Mouse (Mus musculus): Measurements from ENCODE around the gene Ncan.

Ncan gene

GRCm38 (mm10) chr8:70120667-70121066 lies at the start of gene Ncan:
Ncan (minus strand) TSS chr8:70120873.
- peak; percentile 91 for DNase-seq

GRCm38 (mm10) chr8:70170116-70170515 lies 49.4 kb upstream of the Ncan start:
- DNase-seq, result no peak

GRCm38 (mm10) chr8:70166504-70167110 lies 45.9 kb upstream of the Ncan start:
- DNase-seq, result peak; percentile 91

GRCm38 (mm10) chr8:70163316-70163715 lies 42.6 kb upstream of the Ncan start:
- DNase-seq, result no peak

GRCm38 (mm10) chr8:70160015-70160414 lies 39.3 kb upstream of the Ncan start:
- no peak for DNase-seq

- no peak for DNase-seq
Measured at GRCm38 (mm10) chr8:70159211-70159610, 38.5 kb upstream of the Ncan start.

- DNase-seq, result peak; percentile 89
Measured at GRCm38 (mm10) chr8:70158069-70158853, 37.6 kb upstream of the Ncan start.

GRCm38 (mm10) chr8:70157240-70157800 lies 36.6 kb upstream of the Ncan start:
- DNase-seq, result no peak

GRCm38 (mm10) chr8:70152537-70153257 lies 32.0 kb upstream of the Ncan start:
- DNase-seq, result peak; percentile 91

- DNase-seq, result peak; percentile 30
Measured at GRCm38 (mm10) chr8:70150158-70150557, 29.5 kb upstream of the Ncan start.

GRCm38 (mm10) chr8:70147678-70148607 lies 27.3 kb upstream of the Ncan start:
- no peak for DNase-seq

GRCm38 (mm10) chr8:70139981-70140380 lies 19.3 kb upstream of the Ncan start:
- DNase-seq, result no peak

GRCm38 (mm10) chr8:70139026-70139857 lies 18.6 kb upstream of the Ncan start, which contains the start of the genes Rfxank, Borcs8 and Mef2b:
Rfxank (minus strand) TSS chr8:70139154.
Borcs8 (plus strand) TSS chr8:70139499.
Mef2b (plus strand) TSS chr8:70139711.
- peak; percentile 99 for DNase-seq

- DNase-seq, result no peak
Measured at GRCm38 (mm10) chr8:70137890-70138289, 17.2 kb upstream of the Ncan start.

GRCm38 (mm10) chr8:70136591-70136990 lies 15.9 kb upstream of the Ncan start:
- no peak for DNase-seq

GRCm38 (mm10) chr8:70134931-70135330 lies 14.3 kb upstream of the Ncan start:
- no peak for DNase-seq

GRCm38 (mm10) chr8:70134086-70134485 lies 13.4 kb upstream of the Ncan start:
- DNase-seq, result no peak

GRCm38 (mm10) chr8:70131166-70131883 lies 10.7 kb upstream of the Ncan start, which contains the start of gene Nr2c2ap:
Nr2c2ap (plus strand) TSS chr8:70131333.
- DNase-seq, result peak; percentile 94

GRCm38 (mm10) chr8:70130066-70130465 lies 9.4 kb upstream of the Ncan start:
- no peak for DNase-seq

- no peak for DNase-seq
Measured at GRCm38 (mm10) chr8:70129309-70129952, 8.8 kb upstream of the Ncan start.
